ENCODE assay signal across 8 mouse cellular contexts in the genomic region with DNA sequence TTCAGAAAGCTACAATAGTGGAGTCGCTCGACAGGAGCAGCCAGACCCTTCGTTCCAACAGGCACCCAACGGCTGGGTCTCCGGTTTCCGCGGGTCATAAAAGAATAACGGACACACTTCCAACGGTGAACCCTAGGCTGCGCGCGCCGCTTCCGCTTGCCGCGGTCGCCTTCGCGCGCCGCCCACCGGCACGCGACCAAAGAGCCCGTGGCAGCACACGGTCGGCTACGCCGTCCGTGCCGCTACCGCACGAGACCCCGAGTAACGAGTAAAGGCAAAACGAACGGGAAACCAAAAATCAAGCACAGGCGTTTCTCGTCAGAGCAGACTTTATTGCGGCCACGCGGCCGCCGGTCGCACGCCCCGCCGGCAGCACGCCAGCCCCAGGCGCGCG. TPM values are rescaled to one million over a fixed set of nuclear protein-coding genes. Genes with fewer than 3 reads are reported as not detected.
A peak's percentile ranks its signal among the peaks of the same experiment; 100 is the strongest.
DNase-seq lines count a peak whose midpoint lies in the region; ATAC-seq and TF ChIP-seq lines count a peak whose summit lies in the region.

No protein-coding gene starts in this region.

- peak; percentile 44 for ATAC-seq in hindbrain, postnatal 0 days
- ATAC-seq in megakaryocyte-erythroid progenitor cell, adult 5-6 weeks (replicated peaks; ENCODE audit: low FRiP score, low TSS enrichment, poor library complexity, severe bottlenecking), result peak; percentile 31

- H3K27me3 ChIP-seq in hindbrain, postnatal 0 days (ENCODE audit: insufficient read depth, low read length), result no peaks in the 10 kb centered on the region

- peaks cover 17% of the 10 kb centered on the region for H3K4me1 ChIP-seq in hindbrain, postnatal 0 days (ENCODE audit: insufficient read depth, low read length)

- intact Hi-C loops in left cerebral cortex, postnatal 14 days (cut with DNase I), result no loop called here

- no peaks in the 10 kb centered on the region for H3K36me3 ChIP-seq in hindbrain, postnatal 0 days (ENCODE audit: insufficient read depth, low read length)

- peak; percentile 92 for DNase-seq in ZHBTc4 (ENCODE audit: low read depth, low spot score)
- peak; percentile 83 to 89 for DNase-seq in cerebellum, postnatal 25 days
- DNase-seq in frontal cortex, postnatal 36 days (ENCODE audit: low spot score in 2 of 2), result peak; percentile 68 to 80
- DNase-seq in hindbrain, postnatal 0 days (ENCODE audit: low spot score), result peak; percentile 93
- peak; percentile 84 to 86 for DNase-seq in left cerebral cortex, postnatal 14 days (ENCODE audit: low spot score in 2 of 2)
- DNase-seq in right cerebral cortex, postnatal 25 days, result peak; percentile 76
- DNase-seq in yolk sac, embryonic 10.5 days (ENCODE audit: low spot score), result peak; percentile 78

- WGBS in hindbrain, postnatal 0 days, result under 1% methylated on average over 52 of the region's 52 CpGs

- peak overlapping the region; percentile 69 for H3K4me2 ChIP-seq in hindbrain, postnatal 0 days (ENCODE audit: low read depth, low read length)

- 0 out of 2 replicates have a peak, but pooled peaks have one; percentile 7 for TF ChIP-seq CTCF in hindbrain, postnatal 0 days (IDR thresholded peaks at IDR 0.05; ENCODE audit: low read depth)

- H3K4me3 ChIP-seq in hindbrain, postnatal 0 days (ENCODE audit: low read length), result peak overlapping the region; percentile 94

- H3K9me3 ChIP-seq in hindbrain, postnatal 0 days (ENCODE audit: low read length), result no peaks in the 10 kb centered on the region

- H3K27ac ChIP-seq in hindbrain, postnatal 0 days, result peak overlapping the region; percentile 98

- H3K9ac ChIP-seq in hindbrain, postnatal 0 days (replicated peaks; ENCODE audit: low read length), result peak overlapping the region; percentile 66

RNA-seq across cellular contexts. Expression of a gene that starts 0.6 kb away (rescaled TPM):
- 29.6 and 30.2 TPM in 2 replicates for total RNA-seq in hindbrain, postnatal 0 days (2014; rRNA removed)
- polyA plus RNA-seq in hindbrain, postnatal 0 days (2015; fragmentation: Nextera tagmentation; extraction: Ambion mirVana), result 7.9 and 8.2 TPM in 2 replicates
- total RNA-seq in left cerebral cortex, postnatal 14 days (2021), result 10 to 100 TPM; 46.3 to 47.9 TPM
- 52.3 and 58.0 TPM in 2 replicates for total RNA-seq in megakaryocyte-erythroid progenitor cell, adult 5-6 weeks (2014; fragmentation: Nextera tagmentation)
- total RNA-seq in megakaryocyte-erythroid progenitor cell, adult 5-6 weeks (2017), result 61.4 and 70.3 TPM in 2 replicates

RNA-seq across cellular contexts. Expression of a gene that starts 43.5 kb away (rescaled TPM):
- total RNA-seq in hindbrain, postnatal 0 days (2014; rRNA removed), result 15.5 and 18.0 TPM in 2 replicates
- polyA plus RNA-seq in hindbrain, postnatal 0 days (2015; fragmentation: Nextera tagmentation; extraction: Ambion mirVana), result 13.0 and 14.4 TPM in 2 replicates
- total RNA-seq in left cerebral cortex, postnatal 14 days (2021), result 10 to 100 TPM; 14.7 to 15.8 TPM
- total RNA-seq in megakaryocyte-erythroid progenitor cell, adult 5-6 weeks (2014; fragmentation: Nextera tagmentation), result 0.54 TPM in 1 of 2 replicates, not detected in the other
- not detected in 2 replicates for total RNA-seq in megakaryocyte-erythroid progenitor cell, adult 5-6 weeks (2017)

RNA-seq across cellular contexts. Expression of a gene that starts 43.7 kb away (rescaled TPM):
- total RNA-seq in hindbrain, postnatal 0 days (2014; rRNA removed), result 4.0 and 13.7 TPM in 2 replicates
- 5.9 and 6.7 TPM in 2 replicates for polyA plus RNA-seq in hindbrain, postnatal 0 days (2015; fragmentation: Nextera tagmentation; extraction: Ambion mirVana)
- total RNA-seq in left cerebral cortex, postnatal 14 days (2021), result 1 to 10 TPM; 7.3 to 8.3 TPM
- total RNA-seq in megakaryocyte-erythroid progenitor cell, adult 5-6 weeks (2014; fragmentation: Nextera tagmentation), result 5.3 and 7.0 TPM in 2 replicates
- total RNA-seq in megakaryocyte-erythroid progenitor cell, adult 5-6 weeks (2017), result 6.2 and 16.2 TPM in 2 replicates

Comparison
In these comparisons a context has a peak if more than half of its experiments do, and no peak if none do; other contexts are left out.
1. Peak in every context shown above with its lines: DNase-seq, ATAC-seq, H3K4me3 ChIP-seq and H3K27ac ChIP-seq.
2. RNA of a gene that starts 43.5 kb away (total RNA-seq): 15.5 to 18.0 TPM in hindbrain, postnatal 0 days and 14.7 to 15.8 TPM in left cerebral cortex, postnatal 14 days; 0.54 TPM in megakaryocyte-erythroid progenitor cell, adult 5-6 weeks; every median in the first group is over 10 times any median in the second.